Mouse (Mus musculus): ENCODE measurements around the gene Hspb9. TPM values are rescaled to one million over a fixed set of nuclear protein-coding genes. Genes with fewer than 3 reads are reported as not detected.

Gene Hspb9
- polyA plus RNA-seq, 1 experiment from 2014 or later: not detected

- H3K9me3 ChIP-seq (ENCODE audit: low read length): no peaks in the 10 kb centered on the region
- H3K4me1 ChIP-seq (ENCODE audit: insufficient read depth, low read length): peaks cover 31% of the 10 kb centered on the region
- peaks cover 45% of the 10 kb centered on the region for H3K36me3 ChIP-seq (ENCODE audit: insufficient read depth, low read length)
- no peaks in the 10 kb centered on the region for H3K27me3 ChIP-seq (ENCODE audit: insufficient read depth, low read length)
- no peak overlapping the region for H3K27ac ChIP-seq (ENCODE audit: low read length)
- no peak overlapping the region for H3K4me3 ChIP-seq (ENCODE audit: low read length)
- no peak overlapping the region for H3K4me2 ChIP-seq (replicated peaks; ENCODE audit: low read depth, low read length)
- 89% methylated on average over 6 of the region's 6 CpGs for WGBS
- no peak for ATAC-seq (ENCODE audit: low FRiP score, low TSS enrichment)
- no peak overlapping the region for H3K9ac ChIP-seq (replicated peaks; ENCODE audit: low read length)
These were observed 1.3 kb downstream of the Hspb9 start for GRCm38 (mm10) chr11:100714948-100715347.

- H3K27me3 ChIP-seq (ENCODE audit: insufficient read depth, low read length): no peaks in the 10 kb centered on the region
- no peaks in the 10 kb centered on the region for H3K9me3 ChIP-seq (ENCODE audit: low read length)
- 90% methylated on average over 3 of the region's 3 CpGs for WGBS
- no peak for ATAC-seq (ENCODE audit: low FRiP score, low TSS enrichment)
- H3K4me1 ChIP-seq (ENCODE audit: insufficient read depth, low read length): peaks cover 29% of the 10 kb centered on the region
- H3K4me3 ChIP-seq (ENCODE audit: low read length): no peak overlapping the region
- H3K4me2 ChIP-seq (replicated peaks; ENCODE audit: low read depth, low read length): no peak overlapping the region
- no peak overlapping the region for H3K27ac ChIP-seq (ENCODE audit: low read length)
- H3K9ac ChIP-seq (replicated peaks; ENCODE audit: low read length): no peak overlapping the region
- peaks cover 45% of the 10 kb centered on the region for H3K36me3 ChIP-seq (ENCODE audit: insufficient read depth, low read length)
These were observed 3.0 kb downstream of the Hspb9 start for GRCm38 (mm10) chr11:100716649-100717048.

- 93% methylated on average over 7 of the region's 7 CpGs for WGBS
- Histone ChIP-seq H3K9me3 (ENCODE audit: low read length) (no peaks in the 10 kb centered on the region), H3K4me3 (ENCODE audit: low read length) (no peak overlapping the region), H3K27me3 (ENCODE audit: insufficient read depth, low read length) (no peaks in the 10 kb centered on the region), H3K4me1 (ENCODE audit: insufficient read depth, low read length) (peaks cover 35% of the 10 kb centered on the region), H3K27ac (ENCODE audit: low read length) (no peak overlapping the region), H3K9ac (replicated peaks; ENCODE audit: low read length) (no peak overlapping the region), H3K4me2 (replicated peaks; ENCODE audit: low read depth, low read length) (no peak overlapping the region), H3K36me3 (ENCODE audit: insufficient read depth, low read length) (peaks cover 45% of the 10 kb centered on the region)
- ATAC-seq (ENCODE audit: low FRiP score, low TSS enrichment): no peak
These were observed 4.8 kb downstream of the Hspb9 start for GRCm38 (mm10) chr11:100718462-100718861.

GRCm38 (mm10) chr11:100718866-100719265 lies 5.2 kb downstream of the Hspb9 start:
- Histone ChIP-seq H3K27ac (ENCODE audit: low read length) (no peak overlapping the region), H3K36me3 (ENCODE audit: insufficient read depth, low read length) (peaks cover 45% of the 10 kb centered on the region)
- WGBS: 92% methylated on average over 4 of the region's 4 CpGs

GRCm38 (mm10) chr11:100719312-100719711 lies 5.7 kb downstream of the Hspb9 start:
- H3K36me3 ChIP-seq (ENCODE audit: insufficient read depth, low read length): peaks cover 45% of the 10 kb centered on the region
- H3K4me2 ChIP-seq (replicated peaks; ENCODE audit: low read depth, low read length): no peak overlapping the region
- no peaks in the 10 kb centered on the region for H3K9me3 ChIP-seq (ENCODE audit: low read length)
- H3K27ac ChIP-seq (ENCODE audit: low read length): no peak overlapping the region
- ATAC-seq (ENCODE audit: low FRiP score, low TSS enrichment): peak; percentile 39; the same call in 1 of the 2 replicates
- no peak overlapping the region for H3K4me3 ChIP-seq (ENCODE audit: low read length)
- peaks cover 27% of the 10 kb centered on the region for H3K4me1 ChIP-seq (ENCODE audit: insufficient read depth, low read length)
- H3K27me3 ChIP-seq (ENCODE audit: insufficient read depth, low read length): no peaks in the 10 kb centered on the region
- WGBS: 75% methylated on average over 3 of the region's 3 CpGs
- no peak overlapping the region for H3K9ac ChIP-seq (replicated peaks; ENCODE audit: low read length)

More at GRCm38 (mm10) chr11:100718866-100719265, 5.2 kb downstream of the Hspb9 start:
- no peaks in the 10 kb centered on the region for H3K27me3 ChIP-seq (ENCODE audit: insufficient read depth, low read length)
- no peak overlapping the region for H3K9ac ChIP-seq (replicated peaks; ENCODE audit: low read length)
- no peak overlapping the region for H3K4me3 ChIP-seq (ENCODE audit: low read length)
- no peaks in the 10 kb centered on the region for H3K9me3 ChIP-seq (ENCODE audit: low read length)
- H3K4me2 ChIP-seq (replicated peaks; ENCODE audit: low read depth, low read length): no peak overlapping the region
- no peak for ATAC-seq (ENCODE audit: low FRiP score, low TSS enrichment)
- peaks cover 31% of the 10 kb centered on the region for H3K4me1 ChIP-seq (ENCODE audit: insufficient read depth, low read length)

GRCm38 (mm10) chr11:100719893-100720292 lies 6.2 kb downstream of the Hspb9 start:
- WGBS: 74% methylated on average over 11 of the region's 11 CpGs
- peaks cover 40% of the 10 kb centered on the region for H3K36me3 ChIP-seq (ENCODE audit: insufficient read depth, low read length)
- H3K4me2 ChIP-seq (replicated peaks; ENCODE audit: low read depth, low read length): no peak overlapping the region
- peaks cover 28% of the 10 kb centered on the region for H3K4me1 ChIP-seq (ENCODE audit: insufficient read depth, low read length)
- no peak overlapping the region for H3K27ac ChIP-seq (ENCODE audit: low read length)
- no peak overlapping the region for H3K4me3 ChIP-seq (ENCODE audit: low read length)
- ATAC-seq (ENCODE audit: low FRiP score, low TSS enrichment): no peak
- no peaks in the 10 kb centered on the region for H3K27me3 ChIP-seq (ENCODE audit: insufficient read depth, low read length)
- H3K9ac ChIP-seq (replicated peaks; ENCODE audit: low read length): no peak overlapping the region
- no peaks in the 10 kb centered on the region for H3K9me3 ChIP-seq (ENCODE audit: low read length)

- Histone ChIP-seq H3K27me3 (ENCODE audit: insufficient read depth, low read length) (no peaks in the 10 kb centered on the region), H3K9me3 (ENCODE audit: low read length) (no peaks in the 10 kb centered on the region), H3K4me1 (ENCODE audit: insufficient read depth, low read length) (peaks cover 33% of the 10 kb centered on the region), H3K27ac (ENCODE audit: low read length) (peak overlapping the region; percentile 69; the same call in 1 of the 2 replicates), H3K4me3 (ENCODE audit: low read length) (no peak overlapping the region), H3K9ac (replicated peaks; ENCODE audit: low read length) (no peak overlapping the region), H3K36me3 (ENCODE audit: insufficient read depth, low read length) (peaks cover 35% of the 10 kb centered on the region), H3K4me2 (replicated peaks; ENCODE audit: low read depth, low read length) (no peak overlapping the region)
- no peak for ATAC-seq (ENCODE audit: low FRiP score, low TSS enrichment)
- 76% methylated on average over 5 of the region's 5 CpGs for WGBS
These were observed 6.7 kb downstream of the Hspb9 start for GRCm38 (mm10) chr11:100720345-100720744.

GRCm38 (mm10) chr11:100721254-100721653 lies 7.6 kb downstream of the Hspb9 start:
- no peak for ATAC-seq (ENCODE audit: low FRiP score, low TSS enrichment)
- WGBS: 64% methylated on average over 4 of the region's 4 CpGs
- Histone ChIP-seq H3K27me3 (ENCODE audit: insufficient read depth, low read length) (no peaks in the 10 kb centered on the region), H3K4me1 (ENCODE audit: insufficient read depth, low read length) (peaks cover 35% of the 10 kb centered on the region), H3K9ac (replicated peaks; ENCODE audit: low read length) (no peak overlapping the region), H3K27ac (ENCODE audit: low read length) (peak overlapping the region; percentile 69), H3K9me3 (ENCODE audit: low read length) (no peaks in the 10 kb centered on the region), H3K4me2 (replicated peaks; ENCODE audit: low read depth, low read length) (no peak overlapping the region), H3K36me3 (ENCODE audit: insufficient read depth, low read length) (peaks cover 28% of the 10 kb centered on the region), H3K4me3 (ENCODE audit: low read length) (no peak overlapping the region)

- ATAC-seq (ENCODE audit: low FRiP score, low TSS enrichment): no peak
- WGBS: 77% methylated on average over 8 of the region's 8 CpGs
- H3K27ac ChIP-seq (ENCODE audit: low read length): peak overlapping the region; percentile 69
These were observed 8.3 kb downstream of the Hspb9 start for GRCm38 (mm10) chr11:100721776-100722492.

GRCm38 (mm10) chr11:100722493-100723028 lies 8.9 kb downstream of the Hspb9 start:
- H3K9me3 ChIP-seq (ENCODE audit: low read length): no peaks in the 10 kb centered on the region
- H3K4me3 ChIP-seq (ENCODE audit: low read length): no peak overlapping the region
- peak overlapping the region; percentile 69 for H3K27ac ChIP-seq (ENCODE audit: low read length)
- H3K27me3 ChIP-seq (ENCODE audit: insufficient read depth, low read length): no peaks in the 10 kb centered on the region
- H3K4me1 ChIP-seq (ENCODE audit: insufficient read depth, low read length): peaks cover 35% of the 10 kb centered on the region
- peaks cover 18% of the 10 kb centered on the region for H3K36me3 ChIP-seq (ENCODE audit: insufficient read depth, low read length)
- 30% methylated on average over 2 of the region's 2 CpGs for WGBS
- ATAC-seq (ENCODE audit: low FRiP score, low TSS enrichment): no peak
- no peak overlapping the region for H3K4me2 ChIP-seq (replicated peaks; ENCODE audit: low read depth, low read length)
- H3K9ac ChIP-seq (replicated peaks; ENCODE audit: low read length): no peak overlapping the region

More at GRCm38 (mm10) chr11:100721776-100722492, 8.3 kb downstream of the Hspb9 start:
- peaks cover 35% of the 10 kb centered on the region for H3K4me1 ChIP-seq (ENCODE audit: insufficient read depth, low read length)
- H3K9ac ChIP-seq (replicated peaks; ENCODE audit: low read length): no peak overlapping the region
- H3K4me3 ChIP-seq (ENCODE audit: low read length): no peak overlapping the region
- peaks cover 23% of the 10 kb centered on the region for H3K36me3 ChIP-seq (ENCODE audit: insufficient read depth, low read length)
- no peak overlapping the region; the same call in 1 of the 2 replicates for H3K4me2 ChIP-seq (replicated peaks; ENCODE audit: low read depth, low read length)
- no peaks in the 10 kb centered on the region for H3K27me3 ChIP-seq (ENCODE audit: insufficient read depth, low read length)
- no peaks in the 10 kb centered on the region for H3K9me3 ChIP-seq (ENCODE audit: low read length)

All from kidney, embryonic 16.5 days (tissue).